Mouse (Mus musculus) layer of hippocampus, postnatal 25 days (tissue): ENCODE measurements around the gene Ccdc74a. TPM values are rescaled to one million over a fixed set of nuclear protein-coding genes. Genes with fewer than 3 reads are reported as not detected.

Experiments used
- DNase-seq, 2 experiments: peaks; one replicate each; pipeline ENCODE4 v3.0.0; 2022; ENCODE audit warnings: mixed read lengths in 2 of 2, low spot score in 1 of 2; ENCODE audit errors: extremely low spot score in 1 of 2
- total RNA-seq, 2 experiments: library from RNA; stranded (reverse); gene quantifications; 2 replicates each; pipeline ENCODE4 v1.2.3; 2021

Gene Ccdc74a
- total RNA-seq, 2 experiments from 2014 or later, result 38.7 to 39.3 TPM

- no peak for DNase-seq
Measured at GRCm38 (mm10) chr16:17640706-17641105, 5.6 kb upstream of the Ccdc74a start.

DNA sequence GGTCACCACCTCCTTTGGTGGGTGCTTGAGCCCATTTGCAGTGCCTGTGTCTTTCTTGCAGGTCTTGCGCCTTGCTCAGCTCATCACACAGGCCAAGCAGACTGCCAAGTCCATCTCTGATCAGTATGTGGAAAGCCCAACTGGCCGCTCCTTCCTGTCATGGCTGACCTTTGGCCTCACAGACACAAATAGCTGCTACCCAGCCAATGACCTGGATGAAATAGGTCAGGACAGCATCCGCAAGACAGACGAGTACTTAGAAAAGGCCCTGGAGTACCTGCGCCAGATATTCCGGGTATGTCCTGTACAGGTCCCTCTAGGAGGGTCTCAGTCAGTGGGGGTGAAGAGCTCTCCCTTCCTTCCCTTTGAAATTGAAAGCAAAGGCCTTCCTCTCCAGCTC lies 5.0 kb upstream of the Ccdc74a start:
- no peak for DNase-seq

GRCm38 (mm10) chr16:17642311-17642710 lies 4.0 kb upstream of the Ccdc74a start:
- no peak for DNase-seq

GRCm38 (mm10) chr16:17643437-17643990 lies 2.8 kb upstream of the Ccdc74a start:
- DNase-seq, result no peak

DNA sequence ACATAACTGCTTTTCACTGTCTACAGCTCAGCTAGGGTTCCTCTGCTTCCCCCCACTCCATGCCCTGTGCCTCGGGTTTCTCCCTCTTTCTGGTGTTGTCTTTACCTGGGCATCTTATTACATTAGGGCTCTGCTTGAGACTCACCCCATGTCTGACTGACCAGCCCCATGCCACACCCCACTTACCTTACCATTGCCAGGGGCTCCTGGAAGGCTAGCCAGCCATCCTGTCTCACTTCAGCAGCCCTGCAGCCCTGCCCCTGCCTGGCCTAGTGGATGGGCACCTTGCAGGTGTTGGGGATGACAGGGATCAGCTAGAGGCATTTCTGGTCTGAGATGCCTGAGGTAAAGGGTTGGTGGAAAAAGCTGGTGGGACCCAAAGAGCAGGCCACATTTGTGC lies 886 bp downstream of the Ccdc74a start:
- DNase-seq, result no peak

- DNase-seq, result no peak
Measured at GRCm38 (mm10) chr16:17647566-17648340, 1.5 kb downstream of the Ccdc74a start.

- no peak for DNase-seq
Measured at GRCm38 (mm10) chr16:17649925-17650605, 3.8 kb downstream of the Ccdc74a start.

- DNase-seq, result no peak
Measured at GRCm38 (mm10) chr16:17650711-17651110, 4.4 kb downstream of the Ccdc74a start.

DNA sequence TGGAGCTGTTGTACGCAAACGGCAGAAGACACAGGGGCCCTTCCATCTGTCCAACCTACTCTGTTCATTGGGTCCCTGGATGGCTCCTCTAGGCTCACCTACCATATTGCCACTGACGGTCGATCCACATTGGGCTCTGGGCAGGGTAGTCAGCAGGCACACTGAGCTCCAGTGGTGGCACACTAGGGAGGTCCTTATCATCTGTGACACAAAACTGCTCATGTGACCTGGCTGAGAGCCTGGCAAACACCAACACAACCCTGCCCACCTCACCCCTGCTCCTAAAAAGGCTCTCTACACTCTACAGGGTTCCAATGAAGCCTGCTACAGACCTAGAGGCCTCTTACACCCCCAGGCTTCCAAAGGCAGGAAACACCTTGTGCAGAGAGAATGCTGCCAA lies 6.3 kb downstream of the Ccdc74a start:
- no peak for DNase-seq

- no peak for DNase-seq
Measured at GRCm38 (mm10) chr16:17653601-17654000, 7.3 kb downstream of the Ccdc74a start.

DNA sequence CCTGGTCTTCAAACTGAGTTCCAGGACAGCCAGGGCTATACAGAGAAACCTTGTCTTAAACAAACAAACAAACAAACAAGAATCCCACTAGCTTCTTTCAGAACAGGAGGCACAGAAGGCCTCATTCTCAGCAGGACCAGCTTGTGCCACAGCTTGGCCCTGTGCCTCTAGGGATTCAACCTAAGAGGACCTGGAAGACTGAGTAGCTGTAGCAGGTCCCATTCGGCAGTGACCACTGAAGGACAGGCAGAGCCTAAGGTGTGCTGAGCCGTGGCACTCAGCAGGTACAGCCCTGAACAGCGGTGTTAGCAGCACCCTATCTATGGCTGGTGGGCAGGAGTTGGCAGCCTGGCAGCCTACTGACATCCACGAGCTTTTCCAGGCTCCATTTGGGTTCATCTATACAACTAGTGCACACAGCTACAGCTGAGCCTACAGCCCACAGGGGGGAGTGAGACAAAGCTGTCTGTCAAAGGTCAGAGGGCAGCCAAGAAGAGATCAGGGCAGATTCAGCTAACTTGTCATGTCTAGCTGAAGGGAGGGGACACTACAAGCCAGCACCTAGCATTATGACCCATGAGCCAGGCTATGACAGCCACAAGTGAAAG lies 8.0 kb downstream of the Ccdc74a start:
- no peak for DNase-seq

- DNase-seq, result no peak
Measured at GRCm38 (mm10) chr16:17656212-17656871, 10.1 kb downstream of the Ccdc74a start.

- DNase-seq, result no peak
Measured at GRCm38 (mm10) chr16:17665568-17665967, 19.3 kb downstream of the Ccdc74a start.

GRCm38 (mm10) chr16:17669886-17670285 lies 23.6 kb downstream of the Ccdc74a start:
- no peak for DNase-seq

DNA sequence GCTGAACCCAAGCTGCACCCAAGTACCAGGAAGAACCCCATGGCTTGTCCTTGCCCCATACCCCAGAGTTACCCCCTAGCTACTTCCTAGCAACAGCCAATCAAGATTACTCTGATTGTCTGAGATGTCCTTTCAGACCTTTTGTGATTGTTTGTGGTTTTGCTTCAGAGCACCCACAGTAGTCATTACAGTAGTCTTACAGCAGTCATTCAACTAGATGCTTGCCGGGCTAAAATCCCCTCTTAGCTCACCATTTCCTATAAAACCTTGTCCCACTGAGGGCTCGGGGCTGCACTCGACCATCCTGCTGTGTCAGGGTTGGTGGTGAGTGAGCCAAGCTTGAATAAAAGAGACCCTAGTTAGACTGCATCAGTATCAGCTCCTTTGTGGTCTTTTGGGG lies 48.6 kb downstream of the Ccdc74a start:
- DNase-seq, result no peak

Other genes starting within 250 kb of the Ccdc74a start
- 10 to 100 TPM; 20.9 to 24.0 TPM for gene Snap29, start 240.5 kb upstream of the Ccdc74a start, total RNA-seq
- 100 to 1,000 TPM; 254 to 282 TPM for gene Pi4ka, start 240.2 kb upstream of the Ccdc74a start, total RNA-seq
- gene Crkl, start 194.5 kb upstream of the Ccdc74a start, total RNA-seq, result 10 to 100 TPM; 34.3 to 38.5 TPM
- 10 to 100 TPM; 76.1 to 84.5 TPM for gene Aifm3, start 156.9 kb upstream of the Ccdc74a start, total RNA-seq
- 100 to 1,000 TPM; 189 to 193 TPM for gene Lztr1, start 137.8 kb upstream of the Ccdc74a start, total RNA-seq
- 10 to 100 TPM; 39.8 to 47.8 TPM for gene Thap7, start 115.3 kb upstream of the Ccdc74a start, total RNA-seq
- gene Lrrc74b, start 85.2 kb upstream of the Ccdc74a start, total RNA-seq, result 1 to 10 TPM in 1 of 2 experiments, under 1 TPM in 1; 0.57 to 1.2 TPM
- 1 to 10 TPM in 1 of 2 experiments, under 1 TPM in 1; 0.64 to 1.3 TPM for gene P2rx6, start 84.6 kb upstream of the Ccdc74a start, total RNA-seq
- gene Slc7a4, start 63.3 kb upstream of the Ccdc74a start, total RNA-seq, result 100 to 1,000 TPM in 1 of 2 experiments, 10 to 100 TPM in 1; 88.1 to 103 TPM
- 10 to 100 TPM; 40.8 to 58.6 TPM for gene Smpd4, start 27.1 kb upstream of the Ccdc74a start, total RNA-seq
- gene Med15, start 86.4 kb downstream of the Ccdc74a start, total RNA-seq, result 10 to 100 TPM; 62.7 to 82.2 TPM
- 100 to 1,000 TPM in 1 of 2 experiments, 10 to 100 TPM in 1; 97.3 to 103 TPM for gene Klhl22, start 113.1 kb downstream of the Ccdc74a start, total RNA-seq
- 1 to 10 TPM; 2.7 to 2.8 TPM for gene Scarf2, start 150.8 kb downstream of the Ccdc74a start, total RNA-seq
- 1 to 10 TPM; 3.6 to 3.7 TPM for gene B830017H08Rik, start 186.7 kb downstream of the Ccdc74a start, total RNA-seq
- 10 to 100 TPM; 12.9 to 13.5 TPM for gene Car15, start 191.9 kb downstream of the Ccdc74a start, total RNA-seq
- gene Gm20518, start 245.2 kb downstream of the Ccdc74a start, total RNA-seq, result 1 to 10 TPM; 2.4 to 2.7 TPM
- gene Tssk1, start 247.8 kb downstream of the Ccdc74a start, total RNA-seq, result under 1 TPM in 1 of 2 experiments, not detected in 1; 0.15 TPM